Mouse (Mus musculus): ENCODE measurements at regions not wholly inside any gene's neighbourhood (a gene's known extent, or its start where the extent isn't known, plus 50 kb on each side); places are given as distances from the start of the nearest gene placed in this dataset.

DNA sequence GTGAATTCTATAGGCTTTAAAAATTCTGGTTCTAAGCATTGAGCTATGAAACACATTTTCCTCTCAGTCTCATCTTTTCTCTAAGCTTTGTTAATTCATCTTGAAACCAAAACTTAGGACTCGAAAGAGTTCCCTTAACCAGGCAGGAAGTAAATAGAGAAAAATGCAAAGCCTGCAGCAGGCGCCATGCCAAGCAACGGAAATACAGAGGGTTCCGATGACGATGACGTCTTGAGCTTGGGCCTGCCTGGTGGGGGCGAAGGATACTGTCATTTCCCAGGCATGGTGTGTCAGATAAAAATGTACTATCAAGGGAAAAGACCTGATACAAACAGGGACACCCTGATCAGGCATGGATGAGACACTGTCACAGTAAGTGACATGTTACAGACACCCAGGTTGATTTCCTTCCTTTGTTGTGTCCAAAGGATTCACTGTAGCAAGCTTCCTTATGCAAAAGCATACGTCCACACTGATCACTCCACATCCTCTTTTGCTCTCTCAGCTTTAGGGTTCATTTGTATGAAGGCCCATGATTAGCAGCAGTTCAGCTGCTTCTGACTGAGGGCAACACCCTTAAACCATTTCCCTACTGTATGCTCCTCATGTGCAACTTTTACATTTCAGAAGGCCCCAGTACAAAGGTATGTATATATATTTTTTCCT lies 135.0 kb downstream of the Cemip2 start:
- DNase-seq, result no peak

DNA sequence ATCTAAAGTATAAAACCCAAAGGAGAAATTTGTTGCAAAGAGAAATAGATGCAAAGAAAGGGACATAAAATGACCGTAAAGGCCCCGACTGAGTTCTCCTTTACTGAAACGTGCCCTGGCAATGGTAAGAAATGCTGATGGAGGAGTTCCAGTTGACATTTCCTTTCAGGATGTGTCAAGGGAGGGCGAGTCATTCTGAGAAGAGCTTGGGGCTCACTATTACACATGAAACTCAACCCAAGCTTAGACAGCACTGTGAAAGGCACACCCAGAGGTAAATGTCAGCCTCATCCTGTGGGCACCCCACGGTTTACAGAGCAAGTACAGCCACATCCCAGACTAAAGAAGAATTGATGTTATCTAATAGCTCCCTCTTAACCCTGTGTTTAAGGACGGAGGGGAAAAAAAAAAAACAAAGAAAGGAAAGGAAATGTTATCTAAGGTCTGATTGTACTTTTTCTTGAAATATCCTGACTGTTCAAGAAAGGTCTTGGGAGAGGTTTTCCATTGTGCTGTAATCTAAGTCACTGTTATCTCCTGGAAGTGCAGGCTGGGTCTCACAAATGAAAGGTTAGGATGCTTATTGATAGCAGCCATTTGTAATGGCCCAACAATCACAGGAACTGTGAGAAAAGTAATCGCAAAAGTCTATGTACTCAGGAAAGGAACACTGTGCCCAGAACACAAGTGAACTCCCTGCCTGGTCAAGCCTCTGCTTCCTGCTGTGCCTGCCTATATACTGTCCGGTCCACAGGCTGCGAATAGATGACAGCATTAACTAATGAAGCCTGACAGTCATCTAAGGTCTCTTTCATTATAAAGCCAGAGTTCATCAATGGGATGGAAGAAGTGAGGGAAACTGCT lies 135.8 kb downstream of the Cemip2 start:
- DNase-seq, result peak; percentile 57

DNA sequence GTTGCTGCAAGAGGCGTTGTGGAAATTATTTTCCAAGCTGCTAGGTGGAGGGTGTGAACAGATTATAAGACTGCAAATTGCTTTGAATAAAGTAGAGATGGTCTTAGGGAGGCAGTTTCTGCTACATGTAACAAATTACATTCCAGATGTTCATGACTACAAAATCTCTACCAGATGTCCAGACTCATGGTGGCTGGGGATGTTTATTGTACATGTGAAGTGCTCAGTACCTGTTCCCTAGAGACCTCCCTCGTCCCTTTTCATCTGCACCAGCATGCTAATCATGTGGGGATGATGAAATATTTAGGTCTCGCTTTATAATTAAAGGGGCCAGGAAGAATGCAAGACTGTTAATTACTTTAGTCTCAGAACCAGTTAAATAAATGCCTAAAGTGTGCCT lies 136.5 kb downstream of the Cemip2 start:
- peak; percentile 30 for DNase-seq

DNA sequence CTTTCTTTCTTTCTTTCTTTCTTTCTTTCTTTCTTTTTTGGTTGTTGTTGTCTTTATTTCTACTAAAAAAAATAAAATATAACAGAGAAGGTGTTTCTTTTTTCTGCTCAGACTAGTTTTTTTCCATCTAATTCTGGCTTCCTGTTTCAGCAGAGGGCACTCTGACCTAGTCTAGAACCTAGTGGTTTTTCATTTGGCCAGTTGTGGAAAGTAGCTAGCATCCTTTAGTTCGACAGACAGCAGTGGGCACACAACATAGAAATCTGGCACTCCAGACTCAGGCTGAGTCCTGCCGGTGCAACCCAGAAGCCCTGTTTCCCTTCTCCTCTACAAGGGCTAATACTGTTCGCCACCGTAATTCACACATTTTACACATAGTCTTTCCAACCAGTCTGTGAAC lies 140.0 kb downstream of the Cemip2 start:
- DNase-seq, result no peak

DNA sequence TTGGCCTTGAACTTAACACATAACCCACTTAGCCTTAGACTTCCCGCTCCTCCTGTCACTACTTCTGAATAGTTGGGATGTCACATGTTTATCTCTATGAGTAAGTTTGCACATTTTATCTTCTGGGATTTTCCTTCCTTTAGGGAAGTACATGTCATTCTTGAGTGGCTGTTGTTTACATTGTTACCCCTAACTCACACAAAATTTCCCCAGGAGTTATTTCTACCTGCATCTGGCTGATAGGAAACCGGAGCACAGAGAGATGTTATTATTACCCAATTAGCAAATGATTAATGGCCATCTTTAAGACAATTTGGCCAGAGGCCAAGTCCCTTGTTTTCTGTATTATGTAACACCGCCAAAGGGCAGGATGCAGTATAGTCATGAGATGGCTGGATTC lies 140.9 kb downstream of the Cemip2 start:
- DNase-seq, result peak; percentile 69

DNA sequence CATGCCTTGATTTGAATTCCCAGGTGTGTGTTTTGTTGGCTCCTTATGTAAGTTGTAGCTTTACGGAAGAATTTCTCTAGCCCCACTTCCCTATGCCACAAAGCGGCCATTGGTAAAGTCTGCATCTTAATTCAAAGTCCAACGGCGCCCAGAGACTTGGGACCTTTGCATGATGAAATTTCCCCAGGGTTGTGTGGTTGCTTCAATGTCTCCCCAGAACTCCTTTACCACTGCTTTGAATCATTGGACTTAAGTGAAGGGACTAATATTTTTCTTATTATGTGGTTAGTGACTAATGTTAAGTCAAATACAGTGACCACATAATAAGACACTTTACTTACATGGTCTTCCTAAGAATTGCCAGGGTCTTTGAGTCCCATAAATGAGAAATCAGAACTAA lies 162.0 kb downstream of the Cemip2 start:
- no peak for DNase-seq

DNA sequence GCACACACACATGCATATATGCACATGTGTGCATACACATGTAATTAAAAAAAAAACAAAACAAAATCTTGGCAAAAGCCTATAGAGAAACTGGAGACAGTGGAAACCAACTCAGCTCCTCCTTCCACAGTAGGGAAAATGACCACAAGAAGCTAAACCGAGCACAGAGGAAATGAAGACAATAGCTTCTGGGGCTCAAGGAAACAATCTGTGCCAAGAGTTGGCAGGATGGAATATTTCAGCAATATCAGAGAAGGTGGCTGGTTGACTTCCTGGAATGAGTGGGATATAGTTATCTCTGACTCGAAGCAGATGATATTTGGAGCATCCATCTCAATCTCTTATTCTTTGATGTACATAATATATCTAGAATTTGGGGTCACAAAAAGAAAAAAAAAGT lies 163.6 kb downstream of the Cemip2 start:
- peak; percentile 4 for DNase-seq

DNA sequence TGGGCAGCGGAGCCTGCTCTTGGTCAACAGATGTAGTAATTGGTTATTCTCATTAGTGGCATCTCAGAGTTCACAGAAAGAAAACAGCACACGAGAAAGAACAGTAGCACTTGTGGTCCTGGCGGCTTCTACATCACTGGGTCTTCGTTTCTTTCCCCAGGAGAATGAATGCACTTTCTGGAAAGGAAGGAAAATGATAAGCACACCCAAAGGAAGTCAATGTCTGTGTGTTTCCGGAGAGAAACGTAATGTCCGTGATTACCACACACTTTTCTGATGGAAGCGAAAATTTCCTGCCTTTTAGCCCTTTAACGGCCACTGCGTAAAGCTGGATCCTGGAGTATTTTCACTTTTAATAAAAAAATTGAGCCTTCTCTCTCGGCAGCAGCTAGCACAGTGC lies 164.1 kb downstream of the Cemip2 start:
- peak; percentile 58 for DNase-seq

DNA sequence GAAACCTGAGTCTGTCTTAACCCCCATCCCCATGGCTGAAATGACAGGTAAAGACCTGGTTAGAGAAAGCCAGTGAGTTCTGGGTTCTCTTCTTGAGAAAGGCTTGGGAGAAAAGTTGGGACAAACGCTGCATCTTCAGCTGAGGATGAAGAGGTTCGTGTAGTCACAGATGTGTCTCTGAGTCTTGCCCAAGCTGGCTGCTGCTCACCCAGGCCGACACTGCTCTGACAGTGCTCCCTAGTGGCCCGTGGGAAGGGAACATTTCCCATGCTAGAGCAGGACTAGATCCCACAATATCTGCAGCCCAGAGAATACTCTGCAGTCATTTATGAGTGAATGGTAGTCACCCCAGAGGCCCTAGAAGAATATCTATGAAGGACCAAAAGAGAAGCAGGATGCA lies 165.3 kb downstream of the Cemip2 start:
- DNase-seq, result peak; percentile 14

DNA sequence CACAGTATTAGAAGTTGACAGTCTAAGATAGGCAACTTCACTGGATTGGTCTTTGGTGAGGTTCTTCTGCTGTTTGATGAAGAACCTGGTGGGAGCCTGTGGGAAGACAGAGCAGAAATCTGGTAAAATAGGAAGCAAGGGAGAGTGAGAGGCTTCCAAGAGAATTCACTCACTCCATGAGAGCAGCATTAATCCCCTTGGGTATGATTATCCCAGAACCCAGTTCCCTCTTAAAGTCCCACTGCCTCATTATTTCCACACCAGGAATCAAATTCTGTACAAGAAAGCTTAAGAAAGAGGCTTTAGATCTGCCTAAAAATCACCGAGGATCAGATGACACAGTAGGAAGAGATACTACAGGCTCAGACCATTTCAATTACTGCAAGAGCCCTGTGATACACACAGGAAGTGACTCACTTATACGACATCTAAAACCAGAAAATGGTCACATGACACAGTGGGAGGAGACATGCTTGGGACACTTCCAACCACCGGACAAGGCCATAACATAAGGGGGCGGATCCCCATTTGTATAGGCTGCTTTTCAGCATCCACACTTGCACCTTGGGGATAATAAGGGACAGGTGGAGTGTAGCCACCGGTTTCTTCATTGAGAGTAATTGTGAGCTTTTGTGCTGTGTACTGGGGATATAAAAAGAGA lies 168.2 kb downstream of the Cemip2 start:
- no peak for DNase-seq

DNA sequence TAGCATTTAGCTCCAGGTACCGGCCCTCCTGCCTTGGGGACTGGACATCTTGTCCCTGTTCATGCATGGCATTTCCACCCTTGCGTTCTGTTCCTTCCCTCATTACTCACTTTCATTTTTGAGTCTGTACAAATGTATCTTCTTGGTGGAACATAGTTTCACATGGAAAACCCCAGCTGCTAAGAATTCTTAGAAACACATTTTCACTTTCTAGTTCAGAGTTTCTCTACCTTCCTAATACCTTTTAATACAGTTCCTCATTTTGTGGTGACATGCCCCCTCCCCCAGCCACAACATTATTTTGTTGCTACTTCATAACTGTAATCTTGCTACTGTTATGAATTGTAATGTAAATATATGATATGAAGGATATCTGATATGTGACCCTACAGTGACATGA lies 169.9 kb downstream of the Cemip2 start:
- DNase-seq, result no peak

DNA sequence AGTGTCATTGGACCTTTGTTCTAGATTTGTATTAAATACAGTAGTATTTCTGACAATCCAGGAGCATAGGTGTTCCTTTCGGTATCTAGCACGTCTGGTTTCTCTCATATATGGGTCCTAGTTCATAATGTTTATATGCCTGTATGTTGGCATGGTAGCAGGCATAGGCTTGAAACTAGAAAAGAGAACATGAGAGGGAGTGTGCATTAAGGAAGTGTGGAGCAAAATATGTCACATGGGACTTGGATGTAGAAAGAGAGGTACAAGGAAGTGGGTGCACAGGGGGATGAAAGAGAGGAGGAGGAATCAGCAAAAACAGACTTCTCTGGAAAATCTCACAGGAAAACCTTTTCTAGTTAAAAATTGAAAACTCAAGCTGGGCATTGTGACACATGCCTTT lies 176.2 kb upstream of the Trpm3 start:
- no peak for DNase-seq

DNA sequence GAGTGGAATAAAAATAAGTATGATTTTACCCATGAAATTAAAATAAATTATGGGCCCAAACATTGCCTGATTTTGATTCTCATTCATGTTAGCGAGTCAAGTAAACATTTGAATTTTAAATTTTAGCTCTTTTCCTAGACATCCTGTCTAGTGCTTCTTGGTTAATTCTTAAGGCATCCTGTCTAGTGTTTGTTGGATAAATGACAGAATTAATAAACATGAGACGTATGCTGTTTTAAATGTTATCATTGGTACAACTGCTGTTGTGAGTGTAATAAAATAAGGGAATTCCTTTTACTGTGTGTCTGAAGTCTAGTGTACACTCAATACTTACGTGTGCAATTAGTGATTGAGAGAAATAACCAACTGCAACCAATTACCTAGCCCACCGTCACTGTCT lies 149.0 kb upstream of the Trpm3 start:
- DNase-seq, result no peak

DNA sequence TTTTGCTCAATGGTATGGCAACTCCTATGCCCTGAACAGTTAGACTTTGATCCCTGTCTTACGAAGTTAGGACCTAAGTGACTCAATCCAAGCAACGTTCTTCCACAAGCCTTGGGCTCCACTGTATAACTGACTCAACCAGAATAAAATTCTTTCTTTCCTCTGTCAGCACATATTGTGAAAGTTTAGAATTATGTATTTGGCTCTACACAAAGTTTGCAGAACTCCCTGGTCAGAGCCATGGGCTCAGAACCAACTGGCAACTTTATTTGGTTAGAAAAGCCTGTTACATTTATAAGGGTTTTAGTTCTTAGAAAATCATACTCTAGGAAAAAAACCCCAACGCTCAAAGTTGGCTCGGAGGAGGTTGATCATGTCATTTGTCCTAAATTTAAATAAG lies 147.9 kb upstream of the Trpm3 start:
- DNase-seq, result no peak

DNA sequence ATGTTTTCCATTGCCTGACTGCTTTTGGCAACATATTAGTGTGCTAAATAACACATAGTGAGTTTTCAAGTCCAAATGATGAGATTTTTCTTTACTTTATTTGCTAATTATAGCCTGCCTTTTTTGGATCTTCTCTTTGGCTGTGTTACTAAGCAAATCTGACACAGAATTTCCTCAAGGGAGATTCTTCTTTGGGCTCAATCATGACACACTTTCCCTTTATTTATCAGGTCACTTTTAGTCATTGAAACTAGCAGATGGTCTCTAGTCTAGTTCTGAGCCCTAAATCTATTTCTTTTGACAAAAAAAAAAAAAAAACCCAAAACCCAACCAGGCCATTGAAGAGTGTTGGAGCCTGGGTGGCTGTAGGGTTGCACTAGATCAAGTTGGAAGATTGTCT lies 147.4 kb upstream of the Trpm3 start:
- DNase-seq, result no peak

DNA sequence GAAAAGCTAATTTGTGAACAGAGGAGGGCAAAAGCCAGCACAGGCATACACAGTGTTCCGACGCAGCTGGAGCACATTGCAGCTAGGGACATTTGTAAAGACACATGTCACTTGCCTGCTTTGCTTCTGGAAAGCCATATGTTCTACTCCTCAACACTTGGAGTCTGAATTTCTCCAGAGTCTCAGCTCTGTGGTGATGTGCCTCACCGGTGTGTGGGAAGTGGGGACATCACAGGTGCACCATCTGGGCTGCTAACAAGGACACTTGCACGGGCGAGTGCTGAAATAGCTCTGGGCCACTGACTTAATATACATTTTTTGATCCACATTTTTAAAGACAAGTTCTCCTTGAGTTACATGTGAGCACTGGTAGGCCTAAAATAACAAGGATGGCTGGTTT lies 139.2 kb upstream of the Trpm3 start:
- DNase-seq, result no peak

DNA sequence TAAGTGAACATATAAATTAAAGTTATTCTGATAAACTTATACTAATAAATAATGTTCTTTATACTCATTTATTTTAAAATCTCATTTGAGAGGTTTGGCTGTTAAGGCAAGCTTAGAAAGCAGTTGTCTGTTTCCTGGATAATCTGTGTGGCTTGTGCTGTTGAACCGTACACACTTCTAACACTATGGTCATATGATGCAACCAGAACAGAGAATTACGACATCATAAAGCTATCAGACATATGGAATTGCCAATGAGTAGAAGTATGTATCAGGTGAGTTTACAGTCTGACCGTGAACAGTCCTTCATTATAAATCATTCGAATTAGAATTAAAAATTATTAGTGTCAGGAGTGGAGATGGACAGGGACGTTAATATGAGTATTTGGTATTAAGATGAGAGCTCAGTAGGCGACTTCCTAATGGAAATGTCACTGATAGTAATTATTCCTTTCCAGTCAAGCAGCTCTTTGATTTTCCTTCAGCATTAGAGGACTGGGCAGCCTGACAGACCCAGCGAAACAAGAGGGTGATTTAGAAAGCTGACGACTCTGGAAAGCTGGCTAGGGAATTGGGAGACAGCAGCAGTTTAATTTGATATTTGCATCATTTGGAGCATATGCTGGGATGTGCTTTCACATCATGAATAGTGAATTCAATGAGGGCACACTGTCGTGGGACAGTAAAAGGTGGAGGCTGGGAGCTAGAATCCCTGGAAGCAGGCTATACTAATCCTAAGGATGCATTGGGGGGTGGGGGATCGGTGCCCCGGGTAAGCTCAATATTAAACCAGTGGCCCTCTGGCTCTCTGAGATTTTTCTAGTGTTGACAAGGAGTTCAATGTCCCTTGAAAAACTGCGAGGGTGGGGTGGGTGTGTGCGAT lies 130.6 kb upstream of the Trpm3 start:
- no peak for DNase-seq

DNA sequence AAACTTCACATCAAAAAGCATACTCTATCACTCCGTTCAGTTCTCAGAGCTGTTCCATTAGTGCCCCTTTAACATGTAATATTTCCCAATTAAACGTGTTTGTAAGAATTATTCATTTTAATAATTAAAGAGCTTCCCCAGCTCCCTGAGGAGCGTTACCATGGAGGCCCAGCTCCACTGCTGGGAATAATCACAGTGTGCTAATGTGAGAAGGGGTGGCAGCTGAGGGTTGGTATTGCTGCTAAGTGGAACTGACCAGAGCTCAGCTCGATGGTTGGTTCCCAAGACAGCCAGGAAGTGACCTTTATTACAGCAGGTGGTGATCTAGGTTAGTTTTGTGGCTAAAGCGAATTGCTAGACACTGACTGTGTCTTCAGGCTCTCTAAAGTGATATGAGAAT lies 128.6 kb upstream of the Trpm3 start:
- peak; percentile 2 for DNase-seq

DNA sequence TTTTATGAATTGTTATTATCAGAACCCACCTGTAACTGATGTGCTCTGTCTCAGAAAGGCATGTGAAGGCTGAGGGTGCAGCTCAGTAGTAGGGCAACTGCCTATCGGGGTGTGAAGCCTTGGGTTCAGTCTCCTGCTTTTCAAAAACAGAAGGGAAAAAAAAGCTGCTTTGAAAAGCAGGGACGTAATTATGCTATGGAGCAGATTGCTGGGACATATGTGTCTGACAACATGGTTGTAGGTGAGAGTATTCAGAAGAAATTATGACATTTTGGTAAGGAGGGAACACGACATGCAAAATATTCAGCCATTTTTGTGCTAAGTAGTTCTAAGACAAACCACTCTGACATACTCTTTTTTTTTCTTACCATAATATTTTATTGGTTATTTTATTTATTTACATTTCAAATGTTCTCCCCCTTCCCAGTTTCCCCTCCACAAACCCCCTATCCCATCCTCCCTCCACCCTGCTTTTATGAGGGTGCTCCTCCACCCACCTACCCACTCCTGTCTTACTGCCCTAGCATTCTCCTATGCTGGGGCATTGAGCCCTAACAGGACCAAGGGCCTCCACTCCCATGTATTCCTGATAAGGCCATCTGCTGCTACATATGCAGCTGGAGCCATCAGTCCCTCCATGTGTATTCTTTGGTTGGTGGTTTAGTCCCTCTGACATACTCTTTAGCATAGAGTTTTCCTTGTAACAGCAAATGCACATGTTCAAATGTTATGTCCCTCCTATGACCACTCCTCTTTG lies 122.8 kb upstream of the Trpm3 start:
- no peak for DNase-seq

DNA sequence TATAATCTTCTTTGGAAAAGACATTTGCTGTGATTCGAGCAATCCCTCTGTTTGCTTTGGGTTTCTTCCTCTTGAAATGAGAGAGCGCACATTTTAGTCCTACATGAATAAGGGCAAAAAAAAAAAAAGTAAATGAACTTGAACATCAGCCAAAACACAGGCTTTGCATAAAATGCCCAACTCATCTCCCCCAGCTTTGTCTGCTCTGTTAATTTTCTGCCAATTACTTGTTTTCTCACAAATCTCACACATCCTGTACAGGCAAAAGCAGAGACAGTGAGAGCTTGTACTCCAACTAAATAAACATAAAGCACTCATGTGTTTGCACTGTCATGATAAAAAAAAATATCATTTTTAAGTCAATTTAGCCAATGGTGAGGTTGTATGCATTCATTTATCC lies 121.4 kb upstream of the Trpm3 start:
- DNase-seq, result no peak

DNA sequence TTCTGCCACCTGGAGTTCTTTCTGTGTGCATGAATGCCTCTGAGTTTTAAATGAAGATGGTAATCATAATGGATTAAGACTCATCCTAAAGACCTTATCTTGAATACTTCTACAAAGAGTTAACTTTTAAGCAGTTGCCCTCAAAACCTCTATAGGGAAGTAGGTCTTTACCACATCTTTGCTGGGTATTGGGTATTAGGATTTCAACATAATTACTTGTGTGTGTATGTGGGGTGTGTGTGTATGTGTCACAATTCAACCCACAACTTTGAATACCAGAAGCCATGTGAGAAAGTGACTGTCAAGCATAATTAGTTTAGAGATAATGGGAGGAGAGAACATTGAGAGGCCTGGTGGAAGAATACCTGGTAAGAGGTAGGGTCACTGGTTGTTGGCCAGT lies 111.3 kb upstream of the Trpm3 start:
- DNase-seq, result no peak

DNA sequence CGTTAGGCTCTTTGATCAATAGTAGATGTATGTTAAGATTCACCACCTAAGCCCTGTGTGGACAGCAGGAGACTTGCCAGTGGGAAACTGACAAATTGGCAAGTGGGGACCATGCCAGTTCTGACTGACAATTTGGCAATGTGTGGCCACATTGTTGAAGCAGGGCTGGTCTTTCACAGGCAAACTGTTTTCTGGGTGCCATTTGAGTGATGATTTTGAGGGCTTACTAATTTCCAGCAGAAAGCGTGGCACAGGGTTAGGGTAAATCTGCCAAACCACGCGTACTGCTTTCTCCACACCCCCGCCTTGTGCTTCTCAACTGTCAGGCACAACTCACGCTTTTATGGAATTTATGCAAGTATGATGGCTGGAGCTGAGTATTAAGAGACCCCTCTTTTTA lies 91.2 kb upstream of the Trpm3 start:
- DNase-seq, result no peak
